Mouse (Mus musculus) embryonic facial prominence, embryonic 12.5 days (tissue): Measurements from ENCODE around the gene Ugt2a2. TPM values are rescaled to one million over a fixed set of nuclear protein-coding genes. Genes with fewer than 3 reads are reported as not detected.
"Not testable (repeated sequence)": the region's sequence is repeated elsewhere in the genome, so short reads cannot be mapped to it uniquely, and the experiment has no call there.

Source experiments
- ATAC-seq: fragments of 200-750 bp; cut with Nextera tagmentation; 2 replicates; pipeline ENCODE4 v1.8.0; 2017; ENCODE audit not compliant: insufficient number of reproducible peaks, insufficient read depth, low FRiP score, low TSS enrichment
- H3K27ac ChIP-seq: fragments of 300-500 bp; sonication (generic); 2 replicates; pipeline ENCODE4 v1.5.1; 2016; ENCODE audit warnings: mild to moderate bottlenecking
- H3K27me3 ChIP-seq: fragments of 300-500 bp; sonication (generic); 2 replicates; pipeline ENCODE4 v1.6.1; 2016; ENCODE audit warnings: mild to moderate bottlenecking, moderate library complexity
- H3K36me3 ChIP-seq: fragments of 300-500 bp; sonication (generic); 2 replicates; pipeline ENCODE4 v1.6.1; 2016; ENCODE audit warnings: mild to moderate bottlenecking
- H3K4me1 ChIP-seq: fragments of 300-500 bp; sonication (generic); 2 replicates; pipeline ENCODE4 v1.6.1; 2016
- H3K4me2 ChIP-seq: fragments of 300-500 bp; sonication (generic); replicated peaks from 2 replicates; pipeline ENCODE4 v1.6.1; 2016; ENCODE audit warnings: mild to moderate bottlenecking, moderate library complexity
- H3K4me3 ChIP-seq: fragments of 300-500 bp; sonication (generic); 2 replicates; pipeline ENCODE4 v1.5.1; 2016; ENCODE audit warnings: mild to moderate bottlenecking
- H3K9ac ChIP-seq: fragments of 300-500 bp; sonication (generic); 2 replicates; pipeline ENCODE4 v1.6.1; 2016; ENCODE audit warnings: mild to moderate bottlenecking, moderate library complexity
- H3K9me3 ChIP-seq: fragments of 300-500 bp; sonication (generic); 2 replicates; pipeline ENCODE4 v1.6.1; 2016; ENCODE audit warnings: mild to moderate bottlenecking, moderate library complexity
- WGBS: fragments of 180-500 bp; shearing (Covaris S2); methylation state at CpG from one replicate; pipeline ENCODE4 v1.1.7; 2016; 5-methylcytosine and 5-hydroxymethylcytosine counted together
- polyA plus RNA-seq: library from polyadenylated mRNA; unstranded; fragments of >200 nt; fragmentation: Nextera tagmentation; extraction: Ambion mirVana; gene quantifications from 2 replicates; pipeline ENCODE4 v1.2.1, GENCODE M21; 2016

Ugt2a2 gene
- polyA plus RNA-seq, 1 experiment from 2014 or later, result not detected

GRCm38 (mm10) chr5:87452514-87452913 lies 29.5 kb downstream of the Ugt2a2 start:
- not testable (repeated sequence) for H3K9me3 ChIP-seq, H3K27ac ChIP-seq, H3K36me3 ChIP-seq, H3K9ac ChIP-seq, H3K27me3 ChIP-seq, H3K4me3 ChIP-seq, ATAC-seq, H3K4me1 ChIP-seq, H3K4me2 ChIP-seq
- WGBS, result 85% methylated on average over 3 of the region's 5 CpGs

DNA sequence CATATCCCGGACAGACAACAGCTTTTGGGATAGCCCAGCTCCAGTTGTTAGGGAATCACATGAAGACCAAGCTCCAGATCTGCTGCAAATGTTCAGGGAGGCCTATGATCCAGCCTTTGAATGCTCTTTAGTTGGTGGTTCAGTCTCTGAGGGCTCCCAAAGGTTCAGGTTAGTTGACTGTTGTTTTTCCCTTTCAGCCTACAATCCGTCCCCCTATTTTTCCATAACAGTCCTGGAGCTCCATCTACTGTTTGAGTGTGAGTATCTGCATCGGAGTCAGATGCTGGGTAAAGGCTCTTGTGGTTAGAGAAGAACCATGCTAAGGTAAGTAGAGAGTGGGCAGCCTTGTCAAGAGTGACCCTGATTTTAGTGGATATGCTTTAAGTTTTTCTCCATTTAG lies 45.8 kb downstream of the Ugt2a2 start:
- 44% methylated on average over 3 of the region's 3 CpGs for WGBS
- H3K4me3 ChIP-seq, result no peak overlapping the region

DNA sequence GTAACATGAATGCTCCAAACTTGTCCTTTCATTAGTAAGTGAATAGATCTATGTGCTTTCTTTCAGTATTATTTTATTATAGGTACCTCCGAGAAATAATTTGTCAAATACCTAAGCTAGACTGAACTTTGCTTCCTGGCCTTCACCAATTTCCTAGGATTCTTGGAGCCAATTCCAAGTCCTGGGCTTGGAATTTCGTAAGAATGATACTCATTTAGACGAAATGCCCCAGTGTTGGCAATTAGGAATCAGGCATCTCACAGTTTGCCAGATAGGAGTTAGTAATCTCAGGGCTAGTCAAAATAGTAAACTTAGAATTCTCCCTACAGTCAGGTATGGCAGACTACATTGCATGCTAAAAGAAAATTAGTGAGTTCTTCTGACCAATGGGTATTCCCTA lies 56.4 kb downstream of the Ugt2a2 start:
- H3K4me2 ChIP-seq, result no peak overlapping the region
- ATAC-seq, result no peak
- H3K4me1 ChIP-seq, result no peaks in the 10 kb centered on the region
- 83% methylated on average over 3 of the region's 3 CpGs for WGBS
- no peaks in the 10 kb centered on the region for H3K9me3 ChIP-seq
- no peaks in the 10 kb centered on the region for H3K36me3 ChIP-seq
- H3K4me3 ChIP-seq, result no peak overlapping the region
- H3K27me3 ChIP-seq, result no peaks in the 10 kb centered on the region
- no peak overlapping the region for H3K9ac ChIP-seq
- H3K27ac ChIP-seq, result no peak overlapping the region

More for the DNA sequence above, 45.8 kb downstream of the Ugt2a2 start:
- H3K36me3 ChIP-seq, result no peaks in the 10 kb centered on the region
- H3K9ac ChIP-seq, result no peak overlapping the region
- ATAC-seq, result no peak
- H3K4me2 ChIP-seq, result no peak overlapping the region
- no peaks in the 10 kb centered on the region for H3K27me3 ChIP-seq
- H3K27ac ChIP-seq, result no peak overlapping the region
- H3K4me1 ChIP-seq, result no peaks in the 10 kb centered on the region
- H3K9me3 ChIP-seq, result no peaks in the 10 kb centered on the region

GRCm38 (mm10) chr5:87424041-87424440 lies 58.0 kb downstream of the Ugt2a2 start, which contains the start of gene Ugt2b38:
TSS of gene Ugt2b38 (minus strand) at chr5:87424203.
- H3K4me3 ChIP-seq, H3K27me3 ChIP-seq, H3K4me1 ChIP-seq, H3K36me3 ChIP-seq, H3K9ac ChIP-seq, H3K9me3 ChIP-seq, H3K4me2 ChIP-seq, H3K27ac ChIP-seq, ATAC-seq: not testable (repeated sequence)
- 94% methylated on average over 1 of the region's 2 CpGs for WGBS

Other genes with a start within 250 kb of the Ugt2a2 start
- gene Ugt2b37, start 227.5 kb downstream of the Ugt2a2 start, polyA plus RNA-seq, result not detected in 2 replicates
- gene Ugt2a3, start 145.1 kb downstream of the Ugt2a2 start, polyA plus RNA-seq, result not detected in 2 replicates
- not detected in 2 replicates for gene Ugt2b38, start 58.1 kb downstream of the Ugt2a2 start, polyA plus RNA-seq
- gene Gm43638, start 4.5 kb upstream of the Ugt2a2 start, polyA plus RNA-seq, result not detected in 2 replicates
- gene Ugt2a1, start 8.6 kb upstream of the Ugt2a2 start, polyA plus RNA-seq, result 3.7 and 4.2 TPM in 2 replicates
- gene Sult1b1, start 55.9 kb upstream of the Ugt2a2 start, polyA plus RNA-seq, result 0.18 TPM in 1 of 2 replicates, not detected in the other
- gene Sult1d1, start 86.8 kb upstream of the Ugt2a2 start, polyA plus RNA-seq, result 0.24 TPM in 1 of 2 replicates, not detected in the other
- 3.5 and 4.3 TPM in 2 replicates for gene Sult1e1, start 109.3 kb upstream of the Ugt2a2 start, polyA plus RNA-seq
- gene Csn1s1, start 183.9 kb upstream of the Ugt2a2 start, polyA plus RNA-seq, result not detected in 2 replicates
- gene Csn2, start 217.4 kb upstream of the Ugt2a2 start, polyA plus RNA-seq, result not detected in 2 replicates